Mouse (Mus musculus) liver, embryonic 11.5 days (tissue): Measurements from ENCODE around the gene Smpd2. TPM values are rescaled to one million over a fixed set of nuclear protein-coding genes. Genes with fewer than 3 reads are reported as not detected.

Experiments
- polyA plus RNA-seq: library from polyadenylated mRNA; unstranded; fragments of >200 nt; fragmentation: Nextera tagmentation; extraction: Ambion mirVana; gene quantifications from 2 replicates; pipeline ENCODE4 v1.2.1, GENCODE M21; 2014

Smpd2 gene
- polyA plus RNA-seq, 1 experiment from 2014 or later = 21.8 TPM

Other genes starting within 250 kb of the Smpd2 start
- 19.2 and 20.8 TPM in 2 replicates for gene Fig4, start 187.1 kb downstream of the Smpd2 start, polyA plus RNA-seq
- gene Ak9, start 186.4 kb downstream of the Smpd2 start, polyA plus RNA-seq = not detected in 2 replicates
- 10.8 and 11.5 TPM in 2 replicates for gene Zbtb24, start 40.0 kb downstream of the Smpd2 start, polyA plus RNA-seq
- 19.3 and 19.8 TPM in 2 replicates for gene Mical1, start 14.1 kb downstream of the Smpd2 start, polyA plus RNA-seq
- 0.25 TPM in 1 of 2 replicates, not detected in the other for gene Ppil6, start 70 bp upstream of the Smpd2 start, polyA plus RNA-seq
- 122 and 142 TPM in 2 replicates for gene Cd164, start 29.0 kb upstream of the Smpd2 start, polyA plus RNA-seq
- gene Ccdc162, start 226.3 kb upstream of the Smpd2 start, polyA plus RNA-seq = 0.26 and 0.43 TPM in 2 replicates